Mouse (Mus musculus) lung, adult 2 months (tissue): ENCODE results near the gene Slc8a1. TPM values are rescaled to one million over a fixed set of nuclear protein-coding genes. Genes with fewer than 3 reads are reported as not detected.

Experiments used
- DNase-seq: peaks from one replicate; pipeline ENCODE4 v3.0.0; 2022
- H3K4me1 ChIP-seq: fragments of 200-500 bp; 2 replicates; pipeline ENCODE4 v1.6.1; 2011; ENCODE audit warnings: low read length; ENCODE audit not compliant: control insufficient read depth, insufficient read depth
- H3K4me3 ChIP-seq: fragments of 200-500 bp; replicated peaks from 2 replicates; pipeline ENCODE3; 2011; ENCODE audit warnings: low read depth, mild to moderate bottlenecking, control low read depth, low read length; ENCODE audit errors: extremely low read depth
- CTCF ChIP-seq: fragments of 200-500 bp; IDR thresholded peaks from 2 replicates; pipeline ENCODE4 v1.5.1; 2011; ENCODE audit warnings: mild to moderate bottlenecking, low read length, control low read depth; ENCODE audit not compliant: insufficient read depth
- POLR2A ChIP-seq: fragments of 200-500 bp; IDR thresholded peaks from 2 replicates; pipeline ENCODE4 v1.6.1; 2011; ENCODE audit warnings: low read depth, mild to moderate bottlenecking, control low read depth, low read length, borderline replicate concordance; ENCODE audit errors: extremely low read depth
- WGBS: fragments of 180-500 bp; shearing (Covaris S2); methylation state at CpG from one replicate; pipeline ENCODE4 v1.1.7; 2018; 5-methylcytosine and 5-hydroxymethylcytosine counted together
- polyA plus RNA-seq: library from polyadenylated mRNA; depleted of rRNA; stranded (reverse); fragments of >200 nt; gene quantifications from 2 replicates; pipeline ENCODE4 v1.2.3, GENCODE M21; 2012

Slc8a1 gene
- polyA plus RNA-seq, 1 experiment = 8.0 TPM

- peaks cover 10% of the 10 kb centered on the region for H3K4me1 ChIP-seq
- DNase-seq = no peak
- no peak for TF ChIP-seq POLR2A
- no peak for TF ChIP-seq CTCF
- H3K4me3 ChIP-seq = no peak overlapping the region
- WGBS = 37% methylated on average over 4 of the region's 4 CpGs
Observed at GRCm38 (mm10) chr17:81605219-81605660, 132.9 kb downstream of the Slc8a1 start.

- 80% methylated on average over 2 of the region's 2 CpGs for WGBS
Observed at GRCm38 (mm10) chr17:81599072-81599471, 139.1 kb downstream of the Slc8a1 start.

GRCm38 (mm10) chr17:81589791-81590190 is 148.4 kb downstream of the Slc8a1 start:
- WGBS = 71% methylated on average over 7 of the region's 7 CpGs
- Histone ChIP-seq H3K4me1 (no peaks in the 10 kb centered on the region), H3K4me3 (no peak overlapping the region)
- no peak for DNase-seq
- TF ChIP-seq CTCF (no peak), POLR2A (no peak)

More at GRCm38 (mm10) chr17:81599072-81599471, 139.1 kb downstream of the Slc8a1 start:
- no peak for TF ChIP-seq CTCF
- TF ChIP-seq POLR2A = no peak
- H3K4me3 ChIP-seq = no peak overlapping the region
- no peak for DNase-seq
- H3K4me1 ChIP-seq = no peaks in the 10 kb centered on the region

GRCm38 (mm10) chr17:81586759-81587158 is 151.4 kb downstream of the Slc8a1 start:
- no peaks in the 10 kb centered on the region for H3K4me1 ChIP-seq
- no peak for TF ChIP-seq POLR2A
- no peak for TF ChIP-seq CTCF
- H3K4me3 ChIP-seq = no peak overlapping the region
- no peak for DNase-seq
- WGBS = 89% methylated on average over 5 of the region's 5 CpGs

- Histone ChIP-seq H3K4me3 (no peak overlapping the region), H3K4me1 (peaks cover 7% of the 10 kb centered on the region; the same call in 1 of the 2 replicates)
- WGBS = 26% methylated on average over 10 of the region's 10 CpGs
- no peak for TF ChIP-seq CTCF
- no peak for TF ChIP-seq POLR2A
- peak; percentile 7 for DNase-seq
Observed at GRCm38 (mm10) chr17:81579728-81580425, 158.3 kb downstream of the Slc8a1 start.

- peaks cover 7% of the 10 kb centered on the region; the same call in 1 of the 2 replicates for H3K4me1 ChIP-seq
- DNase-seq = no peak
- TF ChIP-seq POLR2A (no peak), CTCF (no peak)
- H3K4me3 ChIP-seq = no peak overlapping the region
- 86% methylated on average over 3 of the region's 3 CpGs for WGBS
Observed at GRCm38 (mm10) chr17:81576893-81577292, 161.3 kb downstream of the Slc8a1 start.

- Histone ChIP-seq H3K4me3 (no peak overlapping the region), H3K4me1 (no peaks in the 10 kb centered on the region)
- no peak for TF ChIP-seq CTCF
- 80% methylated on average over 9 of the region's 9 CpGs for WGBS
- DNase-seq = no peak
Observed at GRCm38 (mm10) chr17:81565634-81566372, 172.4 kb downstream of the Slc8a1 start.

GRCm38 (mm10) chr17:81554052-81554734 is 184.0 kb downstream of the Slc8a1 start:
- Histone ChIP-seq H3K4me3 (no peak overlapping the region), H3K4me1 (no peaks in the 10 kb centered on the region)
- WGBS = 77% methylated on average over 6 of the region's 6 CpGs
- TF ChIP-seq POLR2A (no peak), CTCF (no peak)
- no peak for DNase-seq

- WGBS = 69% methylated on average over 6 of the region's 6 CpGs
- TF ChIP-seq POLR2A = no peak
- no peak for DNase-seq
- no peak overlapping the region for H3K4me3 ChIP-seq
- no peaks in the 10 kb centered on the region for H3K4me1 ChIP-seq
Observed at GRCm38 (mm10) chr17:81551856-81552635, 186.1 kb downstream of the Slc8a1 start.
